Mouse (Mus musculus) heart, embryonic 11.5 days (tissue): ENCODE results near the gene Zfp39. TPM values are rescaled to one million over a fixed set of nuclear protein-coding genes. Genes with fewer than 3 reads are reported as not detected.
"Not testable (repeated sequence)": the region's sequence is repeated elsewhere in the genome, so short reads cannot be mapped to it uniquely, and the experiment has no call there.

Experiments used
- ATAC-seq: fragments of 200-750 bp; cut with Nextera tagmentation; replicated peaks from 2 replicates; pipeline ENCODE4 v1.8.0; 2017; ENCODE audit warnings: moderate library complexity; ENCODE audit not compliant: insufficient number of reproducible peaks, low FRiP score, low TSS enrichment
- H3K27ac ChIP-seq: fragments of 300-500 bp; sonication (generic); 2 replicates; pipeline ENCODE4 v1.5.1; 2014; ENCODE audit warnings: mild to moderate bottlenecking, low read depth, low read length
- H3K27me3 ChIP-seq: fragments of 300-500 bp; sonication (generic); 2 replicates; pipeline ENCODE4 v1.6.1; 2014; ENCODE audit warnings: mild to moderate bottlenecking, low read length, mixed read lengths; ENCODE audit not compliant: control insufficient read depth, insufficient read depth
- H3K36me3 ChIP-seq: fragments of 300-500 bp; sonication (generic); 2 replicates; pipeline ENCODE4 v1.6.1; 2014; ENCODE audit warnings: mild to moderate bottlenecking, low read length, moderate library complexity, mixed read lengths; ENCODE audit not compliant: control insufficient read depth, insufficient read depth
- H3K4me1 ChIP-seq: fragments of 300-500 bp; sonication (generic); 2 replicates; pipeline ENCODE4 v1.6.1; 2014; ENCODE audit warnings: low read length; ENCODE audit not compliant: control insufficient read depth, insufficient read depth
- H3K4me2 ChIP-seq: fragments of 300-500 bp; sonication (generic); 2 replicates; pipeline ENCODE4 v1.6.1; 2014; ENCODE audit warnings: mild to moderate bottlenecking, moderate library complexity
- H3K4me3 ChIP-seq: fragments of 300-500 bp; sonication (generic); 2 replicates; pipeline ENCODE4 v1.5.1; 2014; ENCODE audit warnings: low read depth, low read length
- H3K9ac ChIP-seq: fragments of 300-500 bp; sonication (generic); 2 replicates; pipeline ENCODE4 v1.6.1; 2014; ENCODE audit warnings: mild to moderate bottlenecking, low read depth, low read length, moderate library complexity
- H3K9me3 ChIP-seq: fragments of 300-500 bp; sonication (generic); replicated peaks from 2 replicates; pipeline ENCODE4 v1.6.1; 2016; ENCODE audit warnings: low read length; ENCODE audit not compliant: control insufficient read depth
- WGBS: fragments of 180-500 bp; shearing (Covaris S2); extraction: QIAGEN DNeasy Blood & Tissue Kit; methylation state at CpG from one replicate; pipeline ENCODE4 v1.1.7; 2014; ENCODE audit not compliant: insufficient replicate concordance; 5-methylcytosine and 5-hydroxymethylcytosine counted together
- polyA plus RNA-seq: library from polyadenylated mRNA; unstranded; fragments of >200 nt; fragmentation: Nextera tagmentation; extraction: Ambion mirVana; gene quantifications from 2 replicates; pipeline ENCODE4 v1.2.1, GENCODE M21; 2014

The Zfp39 gene
- polyA plus RNA-seq, 1 experiment from 2014 or later = 5.4 TPM

- H3K36me3 ChIP-seq = 0 out of 2 replicates have a peak, but pooled peaks cover 2% of the 10 kb centered on the region
- H3K9me3 ChIP-seq = no peaks in the 10 kb centered on the region
- peak overlapping the region; percentile 87 for H3K4me3 ChIP-seq
- H3K27me3 ChIP-seq = no peaks in the 10 kb centered on the region
- H3K4me2 ChIP-seq = peak overlapping the region; percentile 84
- H3K9ac ChIP-seq = peak overlapping the region; percentile 89; the same call in 1 of the 2 replicates
- H3K27ac ChIP-seq = no peak overlapping the region
- 84% methylated on average over 6 of the region's 6 CpGs for WGBS
- no peak for ATAC-seq
- peaks cover 8% of the 10 kb centered on the region; the same call in 1 of the 2 replicates for H3K4me1 ChIP-seq
Measured at GRCm38 (mm10) chr11:58867954-58868330, 36.1 kb downstream of the Zfp39 start.

- 3% methylated on average over 37 of the region's 37 CpGs for WGBS
- peak within 1 kb of the TSS; percentile 87 for H3K4me3 ChIP-seq
- peak; percentile 69 for ATAC-seq
Measured at GRCm38 (mm10) chr11:58867039-58867953, 36.7 kb downstream of the Zfp39 start, which contains the start of gene 2810021J22Rik. TSS of gene 2810021J22Rik (plus strand) at chr11:58867216.

GRCm38 (mm10) chr11:58860744-58861143 is 43.3 kb downstream of the Zfp39 start:
- no peaks in the 10 kb centered on the region for H3K4me1 ChIP-seq
- H3K4me2 ChIP-seq = no peak overlapping the region
- no peak overlapping the region for H3K27ac ChIP-seq
- no peak overlapping the region for H3K4me3 ChIP-seq
- no peak overlapping the region for H3K9ac ChIP-seq
- no peaks in the 10 kb centered on the region for H3K27me3 ChIP-seq
- ATAC-seq = no peak
- 89% methylated on average over 8 of the region's 8 CpGs for WGBS
- H3K36me3 ChIP-seq = peaks cover 44% of the 10 kb centered on the region
- H3K9me3 ChIP-seq = peaks cover 18% of the 10 kb centered on the region

More at GRCm38 (mm10) chr11:58867039-58867953, 36.7 kb downstream of the Zfp39 start, which contains the start of gene 2810021J22Rik:
- Histone ChIP-seq H3K9ac (peak within 1 kb of the TSS; percentile 89), H3K36me3 (0 out of 2 replicates have a peak, but pooled peaks cover 2% of the 10 kb centered on the region), H3K27me3 (no peaks in the 10 kb centered on the region), H3K9me3 (no peaks in the 10 kb centered on the region), H3K4me2 (peak within 1 kb of the TSS; percentile 84), H3K4me1 (peaks cover 8% of the 10 kb centered on the region; the same call in 1 of the 2 replicates), H3K27ac (peak within 1 kb of the TSS; percentile 70)

GRCm38 (mm10) chr11:58849731-58850130 is 54.3 kb downstream of the Zfp39 start:
- 59% methylated on average over 2 of the region's 2 CpGs for WGBS

GRCm38 (mm10) chr11:58847636-58848035 is 56.4 kb downstream of the Zfp39 start:
- no peak overlapping the region for H3K27ac ChIP-seq
- no peaks in the 10 kb centered on the region for H3K9me3 ChIP-seq
- no peaks in the 10 kb centered on the region for H3K27me3 ChIP-seq
- peak overlapping the region; percentile 80 for H3K9ac ChIP-seq
- peaks cover 7% of the 10 kb centered on the region; the same call in 1 of the 2 replicates for H3K36me3 ChIP-seq
- 42% methylated on average over 9 of the region's 9 CpGs for WGBS
- peak overlapping the region; percentile 79 for H3K4me2 ChIP-seq
- ATAC-seq = no peak
- peak overlapping the region; percentile 68 for H3K4me3 ChIP-seq
- peaks cover 6% of the 10 kb centered on the region; the same call in 1 of the 2 replicates for H3K4me1 ChIP-seq

More at GRCm38 (mm10) chr11:58849731-58850130, 54.3 kb downstream of the Zfp39 start:
- H3K27me3 ChIP-seq = no peaks in the 10 kb centered on the region
- peaks cover 6% of the 10 kb centered on the region; the same call in 1 of the 2 replicates for H3K4me1 ChIP-seq
- no peak overlapping the region for H3K27ac ChIP-seq
- no peak for ATAC-seq
- peaks cover 7% of the 10 kb centered on the region; the same call in 1 of the 2 replicates for H3K36me3 ChIP-seq
- no peaks in the 10 kb centered on the region for H3K9me3 ChIP-seq
- no peak overlapping the region for H3K9ac ChIP-seq
- H3K4me3 ChIP-seq = no peak overlapping the region
- no peak overlapping the region for H3K4me2 ChIP-seq

- Histone ChIP-seq H3K27me3 (no peaks in the 10 kb centered on the region), H3K36me3 (peaks cover 7% of the 10 kb centered on the region; the same call in 1 of the 2 replicates), H3K9ac (peak within 1 kb of the TSS; percentile 80), H3K4me1 (peaks cover 6% of the 10 kb centered on the region; the same call in 1 of the 2 replicates), H3K27ac (no peak within 1 kb of the TSS), H3K4me2 (peak within 1 kb of the TSS; percentile 79), H3K4me3 (peak within 1 kb of the TSS; percentile 68), H3K9me3 (no peaks in the 10 kb centered on the region)
- 1% methylated on average over 24 of the region's 24 CpGs for WGBS
- ATAC-seq = peak; percentile 99
Measured at GRCm38 (mm10) chr11:58846919-58847461, 57.0 kb downstream of the Zfp39 start, which contains the start of gene Gm12258. TSS of gene Gm12258 (plus strand) at chr11:58847158.

GRCm38 (mm10) chr11:58838951-58839350 is 65.1 kb downstream of the Zfp39 start, which contains the start of gene Olfr311:
TSS of gene Olfr311 (plus strand) at chr11:58839251.
- not testable (repeated sequence) for H3K4me3 ChIP-seq

More at GRCm38 (mm10) chr11:58838951-58839350, 65.1 kb downstream of the Zfp39 start, which contains the start of gene Olfr311:
- H3K4me2 ChIP-seq, H3K9ac ChIP-seq, H3K27me3 ChIP-seq, H3K9me3 ChIP-seq, H3K36me3 ChIP-seq, H3K27ac ChIP-seq, ATAC-seq, H3K4me1 ChIP-seq: not testable (repeated sequence)
